Mouse (Mus musculus): ENCODE measurements around the gene Arpp19.

DNA sequence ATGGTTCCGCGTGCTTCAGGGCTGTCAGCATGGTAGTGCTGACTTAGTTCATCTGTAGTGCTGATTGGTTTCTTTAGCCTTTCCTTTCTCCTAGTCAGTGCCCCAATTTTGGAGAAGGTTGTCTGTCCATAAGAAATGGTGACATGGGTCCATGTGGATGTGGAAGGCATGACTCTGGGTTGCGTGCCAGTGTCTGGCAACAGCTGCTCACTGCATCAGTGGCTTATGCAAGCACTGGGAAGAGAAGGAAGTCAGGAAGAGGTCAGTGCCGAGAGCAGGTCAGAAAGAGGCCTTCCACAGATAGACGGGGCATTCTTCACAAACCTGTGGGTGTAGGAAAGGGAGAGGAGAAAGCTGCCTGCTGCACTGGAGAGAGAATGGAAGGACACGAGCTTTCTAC, 36.4 kb upstream of the Arpp19 start:
- TF ChIP-seq CTCF (conservative IDR thresholded peaks at IDR 0.05; ENCODE audit: low read length): no peak
- TF ChIP-seq NANOG (IDR thresholded peaks at IDR 0.05; ENCODE audit: borderline replicate concordance, low read length): no peak
- TF ChIP-seq POU5F1 (IDR thresholded peaks at IDR 0.05; ENCODE audit: borderline replicate concordance, low read length): no peak
